Mouse (Mus musculus) kidney, adult 11 months (tissue): ENCODE results near the gene Cmc1.

Source experiments
- DNase-seq: peaks from one replicate; pipeline ENCODE4 v3.0.0; 2022

The Cmc1 gene

DNA sequence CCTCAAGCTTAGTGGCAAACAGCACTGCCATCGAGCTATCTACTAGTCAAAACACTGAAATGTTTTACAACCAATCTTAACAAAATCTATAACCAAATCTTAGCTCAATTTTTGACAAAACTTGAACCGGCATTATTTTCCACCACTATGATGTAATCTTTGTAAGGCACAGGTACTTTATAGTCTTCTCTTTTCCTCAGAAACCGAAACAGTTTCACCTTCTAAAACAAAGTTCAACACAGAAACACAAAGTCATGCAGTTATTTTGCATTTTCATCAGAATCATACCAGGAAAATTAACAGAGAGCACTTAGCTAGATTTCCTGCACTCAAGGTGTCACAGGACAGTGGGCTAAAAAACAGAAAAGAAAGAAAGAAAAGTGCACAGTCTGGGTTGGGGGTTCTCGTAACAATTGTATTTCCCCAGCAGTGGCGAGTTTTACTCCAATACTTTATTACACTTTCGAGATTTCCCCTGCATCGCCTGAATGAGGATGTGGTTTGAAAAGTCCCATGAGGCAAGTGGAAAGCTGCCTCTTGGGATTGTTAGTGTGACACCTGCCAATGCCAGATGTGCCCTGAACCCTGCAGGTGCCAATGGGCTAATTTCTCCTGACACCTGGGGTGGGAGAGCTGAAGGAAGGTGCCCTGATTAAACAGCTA is 40.1 kb downstream of the Cmc1 start:
- no peak for DNase-seq

GRCm38 (mm10) chr9:118108527-118109011 is 41.4 kb downstream of the Cmc1 start:
- no peak for DNase-seq

DNA sequence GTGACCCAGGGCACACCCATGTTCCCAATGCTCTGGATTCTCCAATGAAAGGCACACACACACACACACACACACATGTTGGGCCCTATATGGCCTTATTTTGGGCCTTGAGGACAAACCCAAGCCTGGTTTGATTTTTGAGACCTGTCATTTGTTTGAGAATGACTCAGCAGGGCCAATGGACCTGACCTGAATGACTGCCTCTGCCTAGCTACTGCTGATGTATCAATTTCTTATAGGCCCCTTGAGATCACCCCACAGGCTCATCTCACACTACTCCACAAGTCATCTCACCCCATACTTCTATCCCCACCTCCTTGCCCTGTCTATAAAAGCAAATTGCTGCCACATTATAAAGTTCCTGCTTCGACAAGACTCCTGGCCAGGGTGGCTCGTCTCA is 48.2 kb downstream of the Cmc1 start:
- DNase-seq = no peak

GRCm38 (mm10) chr9:118100484-118100883 is 49.5 kb downstream of the Cmc1 start:
- DNase-seq = no peak

DNA sequence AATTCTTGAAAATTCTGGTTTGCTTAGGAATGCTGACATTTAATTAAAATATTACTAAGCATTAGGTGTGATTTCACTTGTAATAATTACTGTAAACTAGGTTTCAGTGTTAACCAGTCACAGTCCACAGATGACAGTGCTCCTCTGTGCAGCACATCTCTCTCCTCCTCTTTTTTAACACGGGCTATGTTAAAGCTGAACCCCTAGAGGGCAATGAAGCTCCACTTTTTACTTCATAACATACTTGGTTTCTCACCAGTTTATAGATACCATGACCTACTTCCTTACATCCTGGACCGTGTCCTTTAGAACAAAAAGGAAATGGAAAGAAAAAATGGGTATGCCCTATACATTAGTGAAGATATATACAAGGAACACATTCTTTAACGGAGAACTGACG is 50.6 kb downstream of the Cmc1 start:
- no peak for DNase-seq

DNA sequence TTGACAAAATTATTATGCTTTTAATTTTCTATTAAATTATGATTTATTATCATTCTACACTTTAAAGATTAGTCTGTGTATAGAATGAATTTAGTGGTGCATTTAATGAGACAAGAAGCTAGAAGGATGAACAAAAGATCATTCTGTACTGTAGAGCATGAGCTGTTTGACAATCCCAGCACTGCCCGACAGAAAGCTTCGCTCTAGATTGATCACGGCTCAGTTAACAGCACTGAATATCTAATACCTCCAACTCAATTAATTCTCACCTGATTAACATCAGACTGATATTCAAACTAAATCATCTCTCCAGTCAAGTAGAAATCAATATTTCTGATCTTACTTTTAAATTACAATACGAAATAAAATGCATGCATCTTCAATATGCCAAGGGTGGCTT is 66.1 kb downstream of the Cmc1 start:
- DNase-seq = no peak

GRCm38 (mm10) chr9:118082575-118083431 is 67.2 kb downstream of the Cmc1 start:
- DNase-seq = no peak

DNA sequence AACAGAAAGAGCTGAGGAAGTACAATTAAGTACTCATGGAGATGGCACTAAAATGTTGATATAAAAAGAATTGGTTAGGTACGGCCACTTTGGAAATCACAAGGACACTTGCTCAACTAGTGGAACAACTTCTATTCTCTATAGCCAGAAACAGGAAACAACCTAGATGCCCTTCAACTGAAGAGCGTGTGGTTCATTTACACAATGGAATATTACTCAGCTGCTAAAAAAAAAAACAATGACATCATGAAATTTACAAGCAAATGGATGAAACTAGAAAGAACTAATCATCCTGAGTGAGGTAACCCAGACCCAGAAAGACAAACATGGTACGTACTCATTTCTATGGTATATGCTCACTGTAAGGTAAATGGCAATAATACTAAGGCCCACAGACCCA is 76.6 kb downstream of the Cmc1 start:
- no peak for DNase-seq

DNA sequence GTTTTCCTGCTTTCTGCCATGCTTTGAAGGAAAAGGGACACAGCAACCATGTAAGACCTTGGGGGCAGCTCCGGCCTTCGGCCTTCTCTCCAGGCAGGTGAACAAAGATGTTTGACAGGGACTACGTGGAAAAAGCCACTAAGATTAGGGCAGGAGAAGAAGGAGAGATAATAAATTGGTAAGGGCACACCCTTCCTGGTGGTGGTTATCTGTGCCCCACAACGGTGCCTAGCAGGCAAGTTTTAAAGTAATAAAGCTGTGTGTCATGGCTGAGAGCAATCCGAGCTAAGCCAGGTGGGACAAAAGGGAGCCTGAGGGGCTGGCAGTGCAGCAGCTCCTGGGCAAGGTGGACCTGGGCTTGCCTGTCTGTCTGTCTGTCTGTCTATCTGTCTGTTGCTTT is 77.9 kb downstream of the Cmc1 start:
- no peak for DNase-seq

- no peak for DNase-seq
Observed at GRCm38 (mm10) chr9:118071337-118071736, 78.6 kb downstream of the Cmc1 start.

GRCm38 (mm10) chr9:118070442-118070841 is 79.5 kb downstream of the Cmc1 start:
- DNase-seq = no peak

DNA sequence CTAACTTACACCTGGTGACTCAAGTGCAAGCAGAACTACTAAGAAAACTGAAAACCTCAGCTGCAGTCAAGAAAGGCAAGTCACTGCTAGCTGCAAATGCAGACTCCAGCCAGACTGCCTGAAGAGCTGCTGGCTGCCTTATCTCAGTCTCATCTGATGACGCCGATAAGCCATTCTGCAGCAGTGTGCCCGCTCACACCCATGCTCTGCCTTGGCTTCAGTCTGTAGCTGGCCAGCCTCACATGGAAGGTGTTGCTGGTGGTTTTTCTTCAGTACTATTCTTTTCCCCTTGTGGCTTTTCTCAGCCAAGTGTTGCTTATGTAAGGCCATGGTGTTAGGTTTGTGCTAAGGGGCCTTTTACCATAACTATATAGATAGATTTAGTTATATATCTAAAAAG is 90.9 kb downstream of the Cmc1 start:
- DNase-seq = no peak

GRCm38 (mm10) chr9:118053286-118053685 is 96.7 kb downstream of the Cmc1 start:
- no peak for DNase-seq

- DNase-seq = no peak
Observed at GRCm38 (mm10) chr9:118045011-118045533, 104.9 kb downstream of the Cmc1 start.

- DNase-seq = no peak
Observed at GRCm38 (mm10) chr9:118043581-118043980, 106.4 kb downstream of the Cmc1 start.

DNA sequence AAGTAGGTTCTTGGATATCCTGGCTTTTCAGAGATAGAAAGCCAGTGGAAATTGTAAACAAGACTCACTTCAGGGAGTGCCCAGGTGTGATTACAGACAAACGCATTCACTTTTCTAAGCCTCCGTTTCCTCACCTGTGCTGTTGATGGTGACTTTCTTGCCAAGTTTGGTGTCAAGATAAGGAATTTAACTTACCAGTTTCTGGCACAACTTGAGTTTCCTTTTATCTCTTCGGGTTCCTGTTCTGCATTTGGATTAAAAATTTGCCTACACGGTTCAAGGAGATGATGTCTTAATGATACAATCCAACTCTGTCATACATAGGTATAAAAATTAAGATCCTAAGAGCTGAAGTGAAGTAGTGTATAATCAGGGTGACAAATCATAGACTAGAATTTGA is 107.2 kb downstream of the Cmc1 start:
- no peak for DNase-seq

- no peak for DNase-seq
Observed at GRCm38 (mm10) chr9:118041646-118042045, 108.3 kb downstream of the Cmc1 start.

DNA sequence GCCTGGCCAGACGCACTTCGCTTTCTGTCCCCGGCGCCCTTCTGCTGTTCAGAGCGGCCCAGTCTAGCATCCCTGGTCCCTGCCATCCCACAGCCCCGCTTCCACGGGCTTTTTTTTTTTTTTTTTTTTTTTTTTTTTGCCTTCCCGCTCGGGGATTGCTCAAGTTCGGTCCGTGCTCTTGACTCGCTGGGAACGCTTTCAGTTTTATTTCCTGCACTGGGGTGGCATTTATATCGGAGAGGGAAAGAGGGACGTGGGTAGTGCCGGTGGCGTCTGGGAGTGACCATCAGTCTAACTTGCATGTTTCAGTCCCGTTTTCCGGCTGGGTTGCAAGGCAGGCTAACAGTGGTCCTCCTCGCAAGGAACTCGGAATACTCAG is 109.0 kb downstream of the Cmc1 start:
- DNase-seq = no peak

DNA sequence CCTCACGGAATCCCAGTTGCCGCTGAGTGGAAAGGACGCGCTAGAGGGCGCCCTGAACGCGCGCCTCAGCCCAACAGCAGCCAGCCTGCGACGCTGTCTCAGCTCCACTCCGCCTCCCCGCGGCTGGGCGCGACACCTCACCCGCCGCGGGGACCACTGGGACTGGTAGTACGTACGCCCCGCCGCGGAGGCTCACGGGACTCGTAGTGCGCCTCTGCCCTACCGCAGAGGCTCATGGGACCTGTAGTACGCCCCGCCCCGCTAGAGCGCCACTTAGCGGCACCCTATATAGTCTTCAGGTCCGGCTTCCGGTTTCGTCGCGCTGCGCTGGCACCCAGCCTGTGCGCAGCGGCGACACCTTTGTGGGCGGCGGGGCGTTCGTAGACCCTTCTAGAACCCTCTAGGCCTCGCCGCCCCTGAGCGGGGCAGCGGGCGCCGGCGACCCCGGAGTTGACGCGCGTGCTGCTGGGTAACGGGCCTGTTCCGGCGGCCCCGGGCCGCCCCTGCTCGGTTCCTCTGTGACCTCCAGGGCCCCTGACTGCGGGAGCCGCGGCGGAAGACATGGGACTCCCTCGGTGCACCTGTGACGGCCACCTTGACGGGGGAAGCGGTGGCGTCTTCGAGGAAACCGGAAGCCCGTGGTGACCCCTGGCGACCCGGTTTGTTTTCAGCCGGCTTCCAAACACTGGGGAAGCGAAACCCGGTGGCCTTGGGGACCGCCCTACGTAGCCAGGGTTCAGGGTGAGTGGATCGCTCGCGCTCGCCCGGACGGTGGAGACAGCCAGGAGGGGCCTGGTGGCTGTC is 109.6 kb downstream of the Cmc1 start, which contains the start of gene Azi2:
Gene Azi2, plus strand, starts transcription at position 282 of the 804 bp plus-strand sequence.
- DNase-seq = peak; percentile 98

- no peak for DNase-seq
Observed at GRCm38 (mm10) chr9:118034990-118035389, 115.0 kb downstream of the Cmc1 start.

- DNase-seq = no peak
Observed at GRCm38 (mm10) chr9:118031694-118032093, 118.3 kb downstream of the Cmc1 start.

GRCm38 (mm10) chr9:118030252-118030651 is 119.7 kb downstream of the Cmc1 start:
- no peak for DNase-seq

- DNase-seq = no peak
Observed at GRCm38 (mm10) chr9:118029490-118029889, 120.5 kb downstream of the Cmc1 start.
